Mouse (Mus musculus) monocyte, adult 2 months (primary cell): ENCODE measurements around the gene Vegfc.

Experiments used
- DNase-seq, 2 experiments: peaks; one replicate each; pipeline ENCODE4 v3.0.0; 2022; ENCODE audit warnings: low spot score in 2 of 2, low read depth in 1 of 2

Vegfc gene

DNA sequence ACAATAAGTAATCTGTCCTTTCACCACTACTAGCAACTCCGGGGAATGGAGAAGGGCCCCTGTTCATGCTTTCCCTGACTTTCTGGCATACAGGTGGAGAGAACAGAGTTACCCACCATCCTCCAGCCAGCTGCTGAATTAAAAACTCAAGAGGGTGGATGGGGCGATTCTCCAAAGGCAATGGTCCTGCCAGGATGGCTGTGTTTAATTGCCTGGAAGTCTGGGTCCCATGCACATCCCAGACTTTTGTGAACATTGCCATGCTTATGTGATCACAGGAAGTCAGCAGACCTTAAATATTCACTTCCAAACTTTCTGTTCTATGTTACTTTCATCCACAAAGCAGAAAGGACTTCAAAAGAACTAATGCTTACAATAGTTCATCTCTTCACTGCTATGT is 107.9 kb downstream of the Vegfc start:
- no peak for DNase-seq

DNA sequence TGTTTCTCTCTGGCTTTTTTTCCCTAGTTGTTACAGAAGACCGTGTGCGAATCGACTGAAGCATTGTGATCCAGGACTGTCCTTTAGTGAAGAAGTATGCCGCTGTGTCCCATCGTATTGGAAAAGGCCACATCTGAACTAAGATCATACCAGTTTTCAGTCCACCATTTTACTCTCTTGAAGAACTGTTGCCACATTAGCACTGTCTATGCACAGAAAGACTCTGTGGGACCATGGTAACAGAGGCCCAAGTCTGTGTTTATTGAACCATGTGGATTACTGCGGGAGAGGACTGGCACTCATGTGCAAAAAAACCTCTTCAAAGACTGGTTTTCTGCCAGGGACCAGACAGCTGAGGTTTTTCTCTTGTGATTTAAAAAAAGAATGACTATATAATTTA is 108.5 kb downstream of the Vegfc start:
- DNase-seq, result no peak

DNA sequence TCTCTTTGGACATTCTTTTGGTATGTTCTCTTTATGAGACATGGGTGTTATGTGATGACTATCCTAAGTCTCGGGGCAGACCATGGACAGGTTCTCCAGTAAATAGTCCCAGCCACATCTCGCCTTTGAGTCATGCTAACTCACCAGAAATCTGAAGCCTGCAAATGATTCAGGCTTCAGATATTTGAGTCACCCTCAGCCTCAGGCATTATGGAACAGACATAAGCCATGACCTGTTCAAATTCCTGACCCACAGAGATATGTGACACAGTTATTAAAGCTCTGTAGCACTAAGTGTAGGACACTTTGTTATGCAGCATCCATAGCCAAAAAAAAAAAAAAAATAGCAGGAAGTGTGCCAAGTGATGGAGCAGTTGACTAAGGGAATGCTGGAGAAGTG is 138.8 kb downstream of the Vegfc start:
- DNase-seq, result no peak

DNA sequence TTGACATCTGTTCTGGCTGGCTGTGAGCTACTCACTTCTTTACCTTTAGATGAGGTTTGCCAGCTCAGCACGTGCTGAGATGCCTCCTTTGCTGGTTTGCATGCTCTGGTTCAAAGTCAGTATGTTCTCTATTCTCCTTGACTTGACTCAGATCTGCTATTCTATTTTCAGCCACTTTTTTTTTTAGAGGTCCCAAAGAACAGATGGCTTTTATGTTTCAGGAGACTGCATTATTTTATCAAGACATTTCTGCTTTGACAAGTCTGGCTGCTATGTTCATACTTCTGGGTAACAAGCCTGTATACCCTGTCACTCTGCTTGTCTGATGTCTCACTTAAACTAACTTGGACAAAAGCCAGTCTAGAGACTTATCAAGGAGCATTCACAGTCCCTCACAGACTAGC is 151.4 kb downstream of the Vegfc start:
- DNase-seq, result no peak

DNA sequence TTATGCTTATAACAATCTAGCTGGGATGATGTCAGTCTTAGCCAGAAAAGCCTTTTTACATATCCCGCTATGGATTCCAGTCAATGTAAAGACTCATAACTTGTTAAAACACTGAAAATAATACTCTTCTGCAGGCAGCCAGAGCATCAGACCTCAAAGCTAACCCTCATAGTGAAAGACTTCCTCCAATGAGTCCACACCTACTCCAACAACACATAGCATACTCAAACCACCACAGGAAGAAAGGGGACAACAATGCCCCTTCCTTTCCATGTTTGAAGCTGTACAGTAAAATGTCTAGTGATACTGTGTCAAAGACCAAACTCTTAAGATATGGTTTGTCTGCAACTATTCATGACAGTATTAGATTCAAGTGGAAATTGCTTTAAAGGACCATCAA is 153.2 kb downstream of the Vegfc start:
- DNase-seq, result no peak

DNA sequence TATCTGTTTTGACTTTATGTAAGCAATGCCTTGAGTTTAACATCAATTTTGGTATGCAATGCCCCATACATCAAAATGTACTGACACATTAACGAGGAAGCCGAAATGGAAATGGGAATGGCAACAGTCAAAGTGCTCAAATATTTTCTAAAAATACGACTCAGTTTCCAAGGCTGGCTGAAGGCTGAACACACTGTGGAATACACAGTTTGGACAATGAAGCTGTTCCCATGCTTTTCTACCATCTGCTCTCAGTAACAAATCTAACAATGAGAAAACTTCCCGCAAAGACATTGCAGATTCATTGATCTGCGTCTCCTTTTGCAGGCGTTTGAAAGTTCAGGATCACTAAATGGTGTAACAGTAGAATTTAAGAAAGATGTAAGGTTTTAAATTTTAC is 155.9 kb downstream of the Vegfc start:
- no peak for DNase-seq
